Mouse (Mus musculus) brain, embryonic 14.5 days (tissue): Measurements from ENCODE around the gene Tmem88b.

Experiments used
- CTCF ChIP-seq: fragments of 200-500 bp; IDR thresholded peaks from 2 replicates; pipeline ENCODE4 v1.5.1; 2012; ENCODE audit warnings: inconsistent platforms, mild to moderate bottlenecking, moderate library complexity, borderline replicate concordance; ENCODE audit not compliant: insufficient read depth, insufficient read length; ENCODE audit errors: extremely low read depth
- POLR2A ChIP-seq: fragments of 200-500 bp; IDR thresholded peaks from 2 replicates; pipeline ENCODE4 v1.6.1; 2012; ENCODE audit warnings: mild to moderate bottlenecking, inconsistent platforms, borderline replicate concordance; ENCODE audit not compliant: poor library complexity, insufficient read depth, insufficient read length, severe bottlenecking; ENCODE audit errors: extremely low read depth

DNA sequence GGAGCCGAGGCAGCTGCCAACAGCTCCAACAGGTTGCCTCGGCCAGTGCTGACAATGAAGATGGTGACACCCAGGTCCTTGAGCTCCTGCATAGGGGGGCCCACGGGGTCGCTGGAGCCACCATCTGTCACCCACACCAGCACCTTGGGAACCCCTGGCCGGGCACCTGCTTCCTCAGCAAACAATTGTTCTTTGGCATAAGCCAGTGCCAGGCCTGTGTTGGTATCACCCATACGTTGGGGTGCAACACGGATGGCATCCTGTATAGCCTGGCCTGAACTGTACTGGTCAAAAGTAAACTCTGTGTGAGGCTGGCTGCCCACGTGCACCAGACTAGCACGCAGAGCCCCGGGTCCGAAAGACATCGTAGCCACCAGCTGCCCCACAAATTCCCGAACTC is 12.9 kb downstream of the Tmem88b start:
- no peak for TF ChIP-seq POLR2A
- no peak for TF ChIP-seq CTCF
